Mouse (Mus musculus) granulocyte monocyte progenitor cell, adult 5-6 weeks (primary cell): Measurements from ENCODE around the gene Tatdn2. TPM values are rescaled to one million over a fixed set of nuclear protein-coding genes. Genes with fewer than 3 reads are reported as not detected.
A peak's percentile ranks its signal among the peaks of the same experiment; 100 is the strongest.
"Not testable (repeated sequence)": the region's sequence is repeated elsewhere in the genome, so short reads cannot be mapped to it uniquely, and the experiment has no call there.

Experiments
- ATAC-seq: replicated peaks from 2 replicates; pipeline ENCODE4 v1.8.0; 2016; ENCODE audit warnings: mild to moderate bottlenecking, moderate TSS enrichment, inconsistent platforms; ENCODE audit not compliant: poor library complexity, severe bottlenecking
- total RNA-seq, 2 experiments: library from RNA; stranded (forward) in 1 of 2; stranded (reverse) in 1 of 2; fragments of 200-712, 200-1000 nt in 1 of 2; fragments of >200 nt in 1 of 2; fragmentation: Nextera tagmentation in 1 of 2; gene quantifications; 2 replicates each; pipeline ENCODE4 v1.2.3; 2014 to 2017

Gene Tatdn2
- total RNA-seq, 2 experiments from 2014 or later, result 43.1 to 115 TPM

DNA sequence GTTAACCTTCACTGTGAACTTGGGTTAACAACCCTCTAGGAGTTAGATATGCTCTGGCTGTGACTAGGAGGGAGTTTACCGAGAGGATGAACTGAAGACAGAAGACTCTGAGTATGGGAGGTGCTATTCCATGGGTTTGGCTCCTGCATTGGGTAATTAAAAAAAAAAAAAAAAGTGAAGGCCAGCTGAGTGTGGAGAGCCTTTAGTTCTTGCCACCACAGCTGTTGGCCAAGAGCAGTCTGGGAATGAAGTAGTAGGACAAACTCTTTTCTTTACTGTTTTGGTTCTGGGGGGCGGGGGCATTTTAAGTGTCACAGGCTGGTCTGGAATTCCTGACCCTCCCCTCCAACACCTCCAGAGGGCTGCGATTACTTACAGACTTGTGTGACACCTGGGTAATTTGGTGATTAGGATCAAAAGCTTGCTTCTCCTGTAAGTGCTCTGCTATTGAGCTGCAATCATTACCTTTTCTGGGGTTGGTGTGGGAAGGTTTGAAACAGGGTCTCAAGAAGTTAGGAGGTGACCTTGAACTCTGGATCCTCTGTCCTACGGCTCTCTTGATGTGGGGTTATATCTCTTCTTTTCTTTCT is 989 bp upstream of the Tatdn2 start:
- no peak for ATAC-seq

DNA sequence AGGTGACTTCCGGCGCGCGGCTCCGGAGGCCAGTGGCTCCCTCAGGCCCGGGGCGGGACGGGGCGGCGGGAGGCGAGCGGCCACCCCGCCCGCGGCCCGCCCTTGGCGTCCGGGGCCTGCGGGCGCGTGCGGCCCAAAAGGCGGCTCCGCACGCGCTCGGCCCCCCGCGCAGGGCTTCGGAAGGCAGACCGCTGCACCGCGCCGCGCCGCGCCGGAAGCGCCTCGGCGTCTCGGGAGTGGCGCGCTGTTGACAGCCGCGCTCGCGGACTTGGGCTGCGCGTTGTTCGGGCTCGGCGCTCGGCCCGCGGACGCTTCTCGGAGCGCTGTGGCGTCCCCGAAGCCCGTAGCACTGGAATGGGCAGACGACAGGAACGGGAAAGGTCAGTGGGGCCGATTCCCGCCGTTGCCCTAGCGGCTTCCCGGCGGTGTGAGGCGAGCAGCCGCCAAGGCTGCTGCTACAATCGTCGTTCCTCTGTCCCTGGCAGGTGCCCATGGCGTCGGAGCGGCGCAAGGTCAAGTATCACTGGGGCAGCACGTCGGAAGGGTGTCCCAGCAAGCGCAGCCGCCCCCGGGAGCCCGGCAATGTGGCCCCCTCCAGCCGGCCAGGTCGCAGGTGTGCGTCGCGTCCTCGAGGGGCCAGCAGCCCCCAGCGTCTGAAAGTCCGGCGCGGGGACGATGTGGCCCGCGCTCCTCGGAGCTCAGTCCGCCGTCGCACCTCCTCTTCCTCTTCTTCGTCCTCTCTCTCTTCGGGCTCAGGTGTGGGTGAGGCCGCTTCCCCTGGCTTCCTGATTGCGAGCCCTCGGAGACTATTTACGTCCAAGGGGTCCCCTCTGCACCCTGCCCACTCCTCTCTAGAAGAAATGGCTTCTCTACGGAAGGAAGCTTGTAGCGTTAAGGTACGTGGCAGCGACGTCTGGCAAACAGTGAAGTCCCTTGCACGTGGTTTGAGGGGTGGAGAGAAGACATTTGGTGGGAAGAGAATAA is 664 bp downstream of the Tatdn2 start:
- ATAC-seq, result peak; percentile 8

DNA sequence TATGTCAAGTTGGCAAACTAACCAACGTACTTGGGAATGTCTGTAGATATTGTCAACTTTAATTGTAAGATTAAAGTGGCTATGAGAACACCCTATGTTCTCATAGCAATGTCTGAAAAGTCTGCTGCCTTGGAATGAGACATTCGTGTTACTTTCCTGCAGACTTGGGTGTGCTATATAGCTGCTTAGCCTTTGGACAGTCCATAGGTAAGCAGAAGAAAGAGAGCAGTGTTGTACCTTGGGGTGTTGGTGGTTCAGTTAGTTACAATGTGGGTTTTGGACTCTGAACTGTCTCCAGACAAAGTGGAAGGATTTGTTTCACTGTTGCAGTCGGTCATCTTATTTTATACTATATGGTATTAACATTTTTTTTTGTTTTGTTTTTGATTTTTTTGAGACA is 15.9 kb downstream of the Tatdn2 start:
- ATAC-seq, result no peak

DNA sequence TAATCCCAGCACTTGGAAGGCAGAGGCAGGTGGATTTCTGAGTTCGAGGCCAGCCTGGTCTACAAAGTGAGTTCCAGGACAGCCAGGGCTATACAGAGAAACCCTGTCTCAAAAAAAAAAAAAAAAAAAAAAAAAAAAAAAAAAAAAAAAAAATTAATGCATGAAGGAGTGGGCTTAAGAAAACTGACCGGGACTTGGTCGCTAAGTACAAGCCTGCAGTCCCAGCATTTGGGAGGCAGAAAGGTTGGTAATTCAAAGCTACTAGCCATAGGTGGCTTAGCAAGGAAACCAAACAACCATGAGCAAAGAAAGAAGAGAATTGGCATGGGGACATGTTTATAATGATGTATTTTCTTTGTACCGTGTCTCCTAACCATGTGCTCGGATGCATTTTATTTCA is 16.5 kb downstream of the Tatdn2 start:
- ATAC-seq, result not testable (repeated sequence)

DNA sequence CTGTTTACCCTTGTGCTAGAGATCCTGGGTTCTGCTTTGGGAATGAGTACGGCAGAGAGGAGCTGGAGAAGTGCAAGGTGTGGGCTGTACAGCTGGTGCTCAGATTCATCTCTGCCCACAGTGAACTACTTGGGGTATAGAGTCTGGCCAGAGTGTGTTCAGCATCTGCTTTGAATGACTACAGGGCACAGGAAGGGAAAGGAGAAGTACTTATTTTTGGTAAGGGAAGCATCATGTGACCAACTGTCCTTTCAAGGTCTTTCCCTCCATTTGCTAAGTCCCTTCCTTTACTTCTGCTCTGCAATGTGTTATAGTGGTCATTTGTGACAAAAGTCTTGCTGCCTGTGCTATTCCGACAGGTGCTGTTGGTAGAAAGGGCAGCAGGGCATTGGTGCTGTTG is 17.4 kb downstream of the Tatdn2 start:
- ATAC-seq, result peak; percentile 86

DNA sequence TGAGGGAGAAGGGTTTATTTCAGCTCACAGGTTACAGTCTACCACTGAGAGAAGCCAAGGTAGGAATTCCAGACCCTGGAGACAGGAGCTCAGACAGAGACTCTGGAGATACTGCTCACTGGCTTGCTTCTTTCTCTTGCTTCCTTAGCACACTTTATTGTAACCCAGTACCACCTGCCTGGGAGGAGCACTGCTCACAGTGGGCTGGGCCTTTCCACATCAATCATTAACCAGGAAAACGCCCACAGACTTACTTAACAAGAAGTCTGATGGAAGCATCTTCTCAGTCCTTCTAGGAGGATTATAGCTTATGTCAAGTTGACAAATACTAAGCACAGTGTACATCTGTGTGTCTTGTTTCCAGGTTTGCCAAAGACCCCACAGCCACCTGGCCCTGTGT is 17.9 kb downstream of the Tatdn2 start:
- ATAC-seq, result 0 out of 2 replicates have a peak, but pooled peaks have one; percentile 4

DNA sequence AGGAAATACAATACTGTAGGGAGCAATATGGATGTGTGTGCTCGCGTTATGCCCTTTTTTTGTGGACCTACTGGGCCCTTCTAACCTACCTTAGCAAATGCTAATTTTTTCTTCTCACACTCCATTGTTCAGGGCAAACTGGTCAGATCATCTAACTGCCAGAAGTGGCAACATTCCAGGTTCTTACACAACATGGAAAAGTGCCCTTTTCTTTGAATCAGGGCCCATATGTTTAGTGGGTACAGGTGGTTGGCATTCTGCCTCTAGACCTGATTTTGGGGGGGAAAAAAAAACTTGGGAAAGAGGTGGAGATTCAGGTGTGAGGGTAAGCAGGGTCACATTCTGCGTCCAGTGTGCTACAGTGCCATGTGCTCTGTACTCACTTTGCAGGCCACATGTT is 20.7 kb downstream of the Tatdn2 start:
- ATAC-seq, result no peak

DNA sequence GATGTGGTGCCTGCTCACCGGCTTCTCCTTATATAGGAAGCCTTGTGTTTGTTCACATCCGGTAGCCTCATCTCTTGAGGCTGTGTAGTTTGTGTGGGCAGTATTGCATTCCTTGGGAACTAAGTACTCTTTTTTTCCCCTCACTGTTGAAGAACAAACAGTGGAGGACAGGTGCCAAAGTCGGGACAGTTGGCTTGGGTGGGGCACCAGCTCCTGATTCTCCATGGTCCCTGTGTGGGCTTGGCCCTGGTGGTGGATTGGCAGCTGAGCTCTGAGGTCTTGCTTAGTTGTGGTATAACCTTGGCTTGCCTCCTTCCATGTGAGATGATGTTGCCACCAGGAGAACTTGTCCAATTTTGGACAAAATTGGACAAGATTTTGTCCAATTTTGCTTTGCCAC is 23.0 kb downstream of the Tatdn2 start, which contains the start of gene Ghrl:
TSS of gene Ghrl (minus strand) at position 3 of the 400 bp plus-strand sequence.
- no peak for ATAC-seq

DNA sequence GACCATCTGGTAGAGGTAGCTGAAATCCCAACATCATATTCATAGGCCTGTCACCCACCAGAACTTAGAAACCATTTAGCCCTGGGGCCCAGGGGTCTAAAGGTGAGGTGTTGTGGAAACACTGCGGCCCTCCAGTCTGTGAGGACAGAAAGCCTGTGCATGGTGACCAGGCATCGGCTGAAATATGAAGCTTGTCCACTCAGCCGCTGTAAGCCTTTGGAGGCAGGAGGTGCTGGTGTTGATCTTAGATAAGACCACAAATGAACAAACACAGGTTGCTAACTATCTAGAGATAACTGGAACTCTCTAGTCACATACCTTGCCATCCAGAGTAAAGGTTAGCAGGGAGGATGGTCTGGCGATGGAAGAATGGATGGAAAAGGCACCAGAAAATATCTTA is 24.2 kb downstream of the Tatdn2 start:
- ATAC-seq, result no peak

DNA sequence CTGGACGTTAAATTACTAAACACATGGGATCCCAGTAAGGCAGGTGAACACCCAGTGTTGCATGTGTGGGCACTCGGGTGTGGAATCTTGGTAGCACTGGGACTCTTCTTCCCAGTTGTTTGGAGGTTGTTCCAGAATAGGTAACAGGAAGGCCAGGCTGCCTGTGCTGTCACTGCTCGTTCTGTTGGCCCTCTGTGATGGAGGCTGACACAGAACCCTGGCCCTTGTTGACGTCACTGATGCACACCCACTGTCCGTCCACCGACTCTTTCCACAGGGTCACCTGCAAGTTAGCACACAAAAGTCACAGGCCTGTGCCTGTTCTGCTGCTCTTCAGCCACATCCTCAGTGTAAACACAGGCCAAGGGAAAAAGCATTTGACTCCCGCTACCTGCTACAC is 31.3 kb downstream of the Tatdn2 start:
- ATAC-seq, result no peak

DNA sequence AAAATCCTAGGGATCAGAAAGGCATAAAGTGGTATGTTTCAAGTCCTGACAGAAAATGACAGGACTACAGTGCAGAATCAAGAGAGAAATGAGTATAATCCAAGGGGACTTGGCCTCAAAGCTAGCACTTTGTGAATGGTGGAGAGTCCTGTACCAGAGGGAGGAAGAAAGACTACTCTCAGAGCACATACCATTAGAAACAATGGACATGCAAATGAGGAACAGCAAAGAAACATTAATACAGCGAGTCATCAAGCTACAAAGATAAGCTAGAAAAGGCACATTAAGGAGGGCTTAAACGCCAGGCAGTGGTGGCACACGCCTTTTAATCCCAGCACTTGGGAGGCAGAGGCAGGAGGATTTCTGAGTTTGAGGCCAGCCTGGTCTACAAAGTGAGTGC is 34.4 kb downstream of the Tatdn2 start:
- ATAC-seq, result no peak

DNA sequence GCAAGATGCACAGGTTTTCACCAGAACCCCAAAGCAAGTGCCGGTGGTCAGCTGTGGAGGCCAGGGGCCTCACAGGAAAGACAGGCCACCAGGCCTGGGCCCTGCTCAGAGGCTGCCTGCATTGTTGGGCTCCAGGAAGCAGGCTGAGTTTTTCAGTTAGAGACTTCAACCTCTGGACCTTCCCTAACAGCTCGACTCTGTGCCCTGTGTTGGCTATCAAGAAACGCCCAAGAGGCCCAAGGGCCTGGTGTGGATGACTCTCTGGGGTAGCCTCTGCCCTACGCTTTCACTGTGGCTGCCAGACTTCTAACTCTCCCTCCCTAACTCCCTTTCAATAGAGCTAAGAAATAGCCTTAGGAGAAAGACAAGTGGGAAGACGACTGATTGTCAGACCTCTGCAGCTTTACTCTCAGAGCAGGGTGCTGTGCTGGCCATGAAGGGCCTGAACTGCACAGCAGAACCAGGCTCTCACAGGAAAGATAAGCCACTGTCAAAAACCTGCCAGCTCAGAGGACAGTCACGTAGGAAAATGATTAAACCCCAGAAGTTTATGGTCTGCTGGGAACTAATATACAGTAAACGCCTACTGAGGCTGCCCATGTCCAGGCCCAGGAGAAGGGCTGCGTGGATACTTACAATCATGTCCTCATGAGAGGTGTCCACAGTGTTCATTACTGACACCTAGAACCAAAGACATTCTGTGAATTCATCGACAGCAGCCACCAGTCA is 40.6 kb downstream of the Tatdn2 start:
- ATAC-seq, result no peak

DNA sequence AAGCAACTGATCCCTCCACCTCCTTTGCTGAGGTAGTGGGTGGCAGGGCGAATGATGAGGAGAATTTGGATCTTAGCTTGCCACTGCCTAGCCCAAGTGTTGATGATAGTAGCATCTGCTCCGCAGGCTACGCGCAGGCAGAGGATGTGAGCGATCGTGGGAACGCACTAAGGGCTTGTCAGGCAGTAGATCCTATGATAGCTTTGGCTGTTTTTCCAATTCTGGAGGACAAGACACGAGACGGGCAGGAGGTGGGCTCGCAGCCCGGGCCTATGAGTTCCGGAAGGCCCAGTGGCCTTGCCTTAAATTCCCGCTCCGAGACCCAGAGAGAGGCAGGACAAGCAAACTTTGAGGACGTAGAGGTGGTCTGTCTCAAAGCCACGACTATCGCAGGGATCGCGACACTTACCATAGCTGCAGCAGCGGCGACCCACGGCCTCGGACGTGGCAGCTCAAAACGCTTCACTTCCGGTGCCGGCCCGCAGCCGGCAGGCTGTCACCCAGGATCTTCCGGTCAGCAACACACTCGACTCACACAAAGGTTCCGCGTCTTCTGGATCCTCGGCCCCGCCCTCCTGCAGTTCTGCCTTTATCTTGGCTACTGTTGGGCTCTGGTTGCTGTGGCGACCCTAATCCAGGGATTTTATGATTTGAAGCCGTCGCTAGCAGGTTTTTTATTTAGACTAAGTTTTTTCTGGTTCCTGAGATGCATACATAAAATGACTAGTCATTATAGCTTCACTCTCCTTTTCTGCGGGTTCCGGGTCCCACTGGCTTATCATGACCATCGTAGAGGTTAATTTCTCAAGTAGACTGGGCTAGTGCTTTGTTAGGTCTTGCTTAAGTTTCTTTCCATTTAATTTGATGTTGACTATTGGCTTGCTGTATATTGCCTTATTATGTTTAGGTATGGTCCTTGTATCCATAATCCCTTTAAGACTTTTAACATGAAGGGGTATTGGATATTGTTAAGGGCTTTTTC is 43.7 kb downstream of the Tatdn2 start, which contains the start of gene Sec13:
TSS of gene Sec13 (minus strand) at position 508 of the 982 bp plus-strand sequence.
- ATAC-seq, result peak; percentile 98

DNA sequence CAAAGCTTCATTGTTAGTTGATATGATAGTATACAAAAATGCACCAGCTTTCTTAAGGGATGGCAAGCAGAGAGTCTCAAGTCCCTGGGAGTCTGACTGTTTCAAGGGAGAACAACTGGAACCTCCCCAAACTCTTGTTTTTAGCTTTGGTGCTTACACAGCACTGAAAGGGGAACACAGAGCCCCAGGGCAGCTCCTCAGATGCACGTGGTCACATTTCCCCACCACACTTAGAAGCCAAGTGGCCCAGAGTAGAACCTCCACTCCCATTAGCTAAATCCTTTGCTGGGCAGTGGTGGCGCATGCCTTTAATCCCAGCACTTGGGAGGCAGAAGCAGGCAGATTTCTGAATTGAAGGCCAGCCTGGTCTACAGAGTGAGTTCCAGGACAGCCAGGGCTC is 44.6 kb downstream of the Tatdn2 start:
- ATAC-seq, result 0 out of 2 replicates have a peak, but pooled peaks have one; percentile 34

DNA sequence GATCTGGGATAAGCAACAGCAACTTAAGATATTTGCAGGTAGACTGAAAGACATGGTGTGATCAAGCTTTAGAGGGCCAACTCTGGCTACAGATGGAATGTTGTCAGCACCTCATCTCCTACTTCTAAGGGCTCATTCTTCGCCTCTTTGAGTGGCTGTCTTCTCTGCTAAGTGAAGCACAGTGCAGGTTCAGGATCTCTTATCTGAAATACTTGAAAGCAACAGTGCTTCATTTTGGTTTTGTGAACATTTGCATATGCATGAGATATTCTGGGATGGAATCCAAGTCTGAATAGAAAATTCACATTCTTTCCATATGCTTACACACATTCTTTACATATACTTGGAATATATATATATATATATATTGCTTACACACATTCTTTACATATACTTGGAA is 45.5 kb downstream of the Tatdn2 start:
- no peak for ATAC-seq

DNA sequence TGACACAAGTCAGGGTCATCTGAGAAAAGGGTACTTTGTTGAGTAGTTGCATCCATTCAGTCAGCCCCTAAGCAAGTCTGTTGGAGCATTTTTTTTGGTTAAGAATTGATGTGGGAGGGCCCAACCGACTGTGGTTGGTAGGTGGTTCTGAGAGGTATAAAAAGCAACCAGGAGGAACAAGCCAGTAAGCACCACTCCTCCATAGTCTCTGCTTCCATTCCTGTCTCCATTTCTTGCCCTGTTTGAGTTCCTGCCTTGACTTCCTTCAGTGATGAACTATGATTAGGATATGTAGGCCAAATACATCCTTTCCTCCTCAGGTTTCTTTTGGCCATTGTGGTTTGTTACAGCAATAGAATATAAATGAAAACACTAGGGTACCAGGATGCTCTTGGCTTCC is 46.3 kb downstream of the Tatdn2 start:
- no peak for ATAC-seq

DNA sequence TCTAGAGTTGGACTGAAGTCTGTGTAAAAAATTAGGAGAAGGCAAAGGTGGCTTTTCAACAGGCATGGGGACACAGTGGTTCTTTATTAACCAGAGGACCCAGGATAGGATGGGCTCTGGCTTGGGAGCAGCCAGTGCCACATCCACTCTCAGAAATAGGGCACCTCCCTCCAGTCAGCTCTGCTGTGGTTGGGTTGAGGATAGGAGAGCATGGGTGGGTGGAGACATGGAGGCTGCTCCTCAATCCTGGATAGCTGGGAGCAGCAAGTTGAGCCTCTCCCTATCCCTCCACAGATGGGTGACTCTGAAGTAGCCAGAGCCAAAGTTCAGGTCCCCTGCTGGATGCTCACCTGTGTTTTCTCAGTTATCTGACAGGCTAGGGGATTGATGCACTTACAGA is 48.3 kb downstream of the Tatdn2 start:
- ATAC-seq, result no peak

DNA sequence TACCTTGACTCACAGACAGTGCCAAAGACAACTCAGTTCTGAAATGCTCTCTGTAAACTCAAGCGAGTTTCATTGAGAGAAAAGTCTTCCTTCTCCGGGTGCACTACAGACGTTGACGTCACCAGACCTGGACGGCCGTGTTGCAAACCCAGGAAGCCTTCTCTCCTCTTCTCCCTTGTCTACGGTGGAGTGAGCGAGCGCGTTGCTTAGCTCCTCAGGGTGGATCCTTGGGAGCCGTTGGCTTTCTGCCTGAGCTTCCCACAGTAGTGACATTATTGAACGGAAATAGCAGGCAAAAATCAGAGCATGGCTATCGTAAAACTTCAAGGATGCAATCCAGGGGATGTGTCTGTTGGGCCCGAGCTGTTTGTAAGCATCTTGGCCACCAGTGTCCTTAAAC is 50.4 kb downstream of the Tatdn2 start:
- ATAC-seq, result no peak

DNA sequence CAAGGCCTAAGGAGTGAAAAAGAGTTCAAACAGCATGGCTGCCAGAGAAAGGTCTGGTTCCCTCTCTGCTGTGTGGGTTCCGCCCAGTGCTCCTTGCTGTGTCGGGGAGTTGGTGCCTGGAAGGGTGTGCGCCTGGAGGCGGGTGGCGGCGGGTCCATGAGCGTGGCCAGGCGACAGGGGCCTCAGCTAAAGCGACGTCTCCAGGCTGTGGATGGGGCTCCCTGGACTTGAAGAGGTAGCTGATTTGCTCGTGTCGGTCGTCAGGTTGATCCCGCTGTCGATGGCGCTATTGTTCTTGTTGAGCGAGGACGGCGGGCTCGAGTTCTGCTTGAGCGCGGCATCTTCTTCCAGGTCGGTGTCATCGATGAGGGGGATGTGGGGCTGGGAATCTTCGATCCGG is 51.5 kb downstream of the Tatdn2 start:
- ATAC-seq, result peak; percentile 46
